Mouse (Mus musculus) midbrain, embryonic 12.5 days (tissue): ENCODE measurements around the gene Loxl4. TPM values are rescaled to one million over a fixed set of nuclear protein-coding genes. Genes with fewer than 3 reads are reported as not detected.

Source experiments
- ATAC-seq: fragments of 200-750 bp; cut with Nextera tagmentation; 2 replicates; pipeline ENCODE4 v1.8.0; 2017; ENCODE audit warnings: low read depth, moderate TSS enrichment, moderate library complexity; ENCODE audit not compliant: low FRiP score
- H3K27ac ChIP-seq: fragments of 300-500 bp; sonication (generic); replicated peaks from 2 replicates; pipeline ENCODE4 v1.5.1; 2016; ENCODE audit warnings: mild to moderate bottlenecking
- H3K27me3 ChIP-seq: fragments of 300-500 bp; sonication (generic); 2 replicates; pipeline ENCODE4 v1.6.1; 2016; ENCODE audit warnings: mild to moderate bottlenecking
- H3K36me3 ChIP-seq: fragments of 300-500 bp; sonication (generic); 2 replicates; pipeline ENCODE4 v1.6.1; 2016
- H3K4me1 ChIP-seq: fragments of 300-500 bp; sonication (generic); 2 replicates; pipeline ENCODE4 v1.6.1; 2016
- H3K4me2 ChIP-seq: fragments of 300-500 bp; sonication (generic); replicated peaks from 2 replicates; pipeline ENCODE4 v1.6.1; 2016; ENCODE audit warnings: mild to moderate bottlenecking, moderate library complexity
- H3K4me3 ChIP-seq: fragments of 300-500 bp; sonication (generic); 2 replicates; pipeline ENCODE4 v1.5.1; 2016; ENCODE audit warnings: mild to moderate bottlenecking
- H3K9ac ChIP-seq: fragments of 300-500 bp; sonication (generic); replicated peaks from 2 replicates; pipeline ENCODE4 v1.6.1; 2016; ENCODE audit warnings: mild to moderate bottlenecking, moderate library complexity
- H3K9me3 ChIP-seq: fragments of 300-500 bp; sonication (generic); 2 replicates; pipeline ENCODE4 v1.6.1; 2016; ENCODE audit warnings: mild to moderate bottlenecking
- WGBS: fragments of 180-500 bp; shearing (Covaris S2); methylation state at CpG from one replicate; pipeline ENCODE4 v1.1.7; 2016; 5-methylcytosine and 5-hydroxymethylcytosine counted together
- polyA plus RNA-seq: library from polyadenylated mRNA; unstranded; fragments of >200 nt; fragmentation: Nextera tagmentation; extraction: Ambion mirVana; gene quantifications from 2 replicates; pipeline ENCODE4 v1.2.1, GENCODE M21; 2016

Loxl4 gene
- polyA plus RNA-seq, 1 experiment from 2014 or later, result 0.13 TPM

DNA sequence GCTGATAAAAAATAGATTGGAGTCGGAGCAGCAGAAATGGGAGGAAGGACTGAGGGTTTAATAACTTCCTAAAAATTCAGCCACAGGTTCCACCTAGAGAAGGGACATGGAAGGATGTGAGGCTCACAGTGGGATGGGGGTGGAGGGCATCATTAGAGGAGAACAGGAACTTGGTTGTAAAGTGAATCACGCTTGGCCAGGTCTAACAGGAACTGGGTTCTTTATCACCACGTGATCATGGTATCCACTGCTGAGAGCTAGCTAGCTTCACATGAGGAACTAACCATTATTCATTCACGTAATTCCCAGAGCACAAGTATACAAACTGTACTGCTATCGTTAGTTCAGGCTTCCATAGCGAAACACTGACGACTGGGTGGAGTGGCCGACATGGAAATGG, 26.9 kb upstream of the Loxl4 start:
- H3K9me3 ChIP-seq, result no peaks in the 10 kb centered on the region
- H3K36me3 ChIP-seq, result no peaks in the 10 kb centered on the region
- peaks cover 2% of the 10 kb centered on the region; the same call in 1 of the 2 replicates for H3K4me1 ChIP-seq
- H3K27ac ChIP-seq, result no peak overlapping the region
- H3K27me3 ChIP-seq, result no peaks in the 10 kb centered on the region
- WGBS, result 75% methylated on average over 8 of the region's 8 CpGs
- no peak for ATAC-seq
- no peak overlapping the region for H3K4me3 ChIP-seq
- no peak overlapping the region for H3K9ac ChIP-seq
- H3K4me2 ChIP-seq, result no peak overlapping the region

DNA sequence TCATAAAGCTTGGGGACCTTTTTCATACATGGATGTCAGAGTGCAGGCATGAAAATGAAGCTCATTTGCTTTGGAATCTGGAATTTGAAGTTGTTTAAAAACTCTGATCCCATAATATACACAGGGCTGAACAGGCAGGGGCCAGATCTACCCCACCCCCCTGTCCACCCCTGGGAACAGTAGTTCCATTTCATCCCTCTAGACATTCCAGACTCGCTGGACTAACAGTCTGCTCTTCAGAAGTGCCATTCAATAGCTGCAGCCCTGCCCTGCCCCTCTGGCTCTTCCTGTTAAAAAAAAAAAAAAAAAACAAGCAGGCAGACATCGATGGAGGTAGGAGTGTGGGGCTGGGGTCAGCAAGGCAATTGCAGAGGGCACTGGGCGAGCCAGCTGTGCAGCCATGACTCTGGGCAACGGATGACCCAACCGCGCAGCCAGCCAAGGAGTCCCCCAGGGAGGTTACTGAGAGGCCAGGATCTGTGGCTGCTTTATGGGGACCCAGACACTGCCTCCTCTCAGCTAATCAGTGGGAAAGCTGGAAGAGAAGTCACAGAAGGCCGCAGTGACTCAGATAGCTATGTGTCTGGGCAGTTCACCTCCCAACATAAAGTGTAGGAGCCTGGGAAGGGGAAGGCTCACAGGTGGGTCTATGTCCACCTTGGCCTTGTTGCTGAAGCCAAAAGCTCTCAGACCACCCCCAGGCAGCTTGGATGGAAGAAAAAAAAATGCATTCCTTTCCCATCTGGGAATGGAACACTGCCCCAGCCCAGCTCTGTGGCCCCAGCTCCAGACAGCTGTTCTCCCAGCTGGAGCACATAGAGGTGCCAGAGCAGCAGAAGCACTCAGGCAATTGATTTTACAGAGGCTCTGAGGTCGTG, 26.2 kb upstream of the Loxl4 start:
- Histone ChIP-seq H3K36me3 (no peaks in the 10 kb centered on the region), H3K27me3 (no peaks in the 10 kb centered on the region), H3K4me3 (no peak overlapping the region), H3K27ac (no peak overlapping the region), H3K4me2 (no peak overlapping the region), H3K9ac (no peak overlapping the region), H3K9me3 (no peaks in the 10 kb centered on the region), H3K4me1 (peaks cover 2% of the 10 kb centered on the region; the same call in 1 of the 2 replicates)
- 60% methylated on average over 8 of the region's 8 CpGs for WGBS
- no peak for ATAC-seq

DNA sequence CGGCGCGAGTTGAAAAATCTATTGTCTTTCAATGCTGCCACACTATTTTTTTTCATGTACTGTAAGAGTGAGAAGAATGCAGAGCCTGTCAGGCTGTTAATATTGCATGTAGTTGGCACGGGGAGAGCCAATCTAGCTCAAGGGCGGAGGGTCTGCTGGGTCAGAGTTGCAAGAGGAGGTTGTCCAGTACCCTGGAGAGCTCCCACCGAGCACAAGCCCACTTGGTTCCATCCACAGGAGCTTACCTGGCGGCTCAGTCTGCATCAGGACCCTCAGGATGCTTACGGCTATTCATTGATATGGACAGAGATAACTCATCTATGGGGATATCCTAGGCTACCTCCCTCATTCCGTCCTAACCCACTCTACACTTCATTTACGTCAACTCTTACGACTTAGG, 24.0 kb upstream of the Loxl4 start:
- ATAC-seq, result no peak
- WGBS, result 57% methylated on average over 11 of the region's 11 CpGs
- H3K9ac ChIP-seq, result no peak overlapping the region
- no peak overlapping the region for H3K4me3 ChIP-seq
- H3K4me2 ChIP-seq, result no peak overlapping the region
- no peaks in the 10 kb centered on the region for H3K36me3 ChIP-seq
- peaks cover 5% of the 10 kb centered on the region; the same call in 1 of the 2 replicates for H3K4me1 ChIP-seq
- no peaks in the 10 kb centered on the region for H3K27me3 ChIP-seq
- H3K27ac ChIP-seq, result no peak overlapping the region
- no peaks in the 10 kb centered on the region for H3K9me3 ChIP-seq

DNA sequence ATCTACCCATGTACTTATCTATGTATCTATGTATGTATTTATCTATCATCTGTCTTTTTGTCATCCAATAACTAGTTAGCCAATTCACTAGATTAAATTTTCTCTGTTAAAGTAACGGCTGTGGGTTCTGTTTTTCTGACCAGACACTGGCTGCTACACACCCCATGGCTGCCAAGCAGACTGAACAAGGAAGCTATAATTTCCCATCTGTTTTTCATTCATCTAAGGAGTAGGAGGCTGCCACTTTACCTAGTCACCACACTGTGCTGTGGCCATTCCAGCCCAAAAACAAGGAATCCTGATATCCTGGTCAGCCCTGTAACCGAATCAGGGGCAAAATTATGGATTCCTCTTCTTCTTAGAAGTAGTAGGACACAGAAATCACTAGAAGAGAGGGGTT, 21.0 kb upstream of the Loxl4 start:
- no peaks in the 10 kb centered on the region; the same call in 1 of the 2 replicates for H3K27me3 ChIP-seq
- 75% methylated on average over 2 of the region's 2 CpGs for WGBS
- no peak for ATAC-seq

DNA sequence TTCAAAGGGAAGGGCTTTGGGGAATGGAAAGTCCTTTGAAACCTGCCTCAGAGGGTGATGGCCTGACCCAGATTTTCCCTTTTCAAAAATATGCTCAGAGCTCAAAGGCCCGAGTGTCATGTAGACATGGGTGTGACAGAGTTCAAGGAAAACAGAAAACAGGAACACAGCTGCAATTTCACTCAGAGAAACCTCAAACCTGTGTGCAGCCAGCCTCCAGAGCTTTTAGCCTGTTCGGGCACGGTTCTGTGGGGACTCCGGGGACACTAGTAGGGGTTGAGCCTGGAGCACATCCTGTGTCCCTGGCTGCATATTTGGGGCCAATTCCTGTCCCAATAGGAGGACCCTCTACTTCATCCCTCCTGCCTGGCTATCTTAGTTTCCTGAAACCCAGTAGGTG, 19.7 kb upstream of the Loxl4 start:
- no peaks in the 10 kb centered on the region for H3K36me3 ChIP-seq
- no peak overlapping the region for H3K4me2 ChIP-seq
- no peaks in the 10 kb centered on the region; the same call in 1 of the 2 replicates for H3K27me3 ChIP-seq
- no peak overlapping the region for H3K4me3 ChIP-seq
- H3K9ac ChIP-seq, result no peak overlapping the region
- H3K9me3 ChIP-seq, result no peaks in the 10 kb centered on the region
- no peak overlapping the region for H3K27ac ChIP-seq
- no peak for ATAC-seq
- 86% methylated on average over 4 of the region's 4 CpGs for WGBS
- H3K4me1 ChIP-seq, result 0 out of 2 replicates have a peak, but pooled peaks cover 12% of the 10 kb centered on the region

More for the DNA sequence above, 21.0 kb upstream of the Loxl4 start:
- Histone ChIP-seq H3K27ac (no peak overlapping the region), H3K4me3 (no peak overlapping the region), H3K4me2 (no peak overlapping the region), H3K9me3 (no peaks in the 10 kb centered on the region), H3K4me1 (0 out of 2 replicates have a peak, but pooled peaks cover 12% of the 10 kb centered on the region), H3K9ac (no peak overlapping the region), H3K36me3 (no peaks in the 10 kb centered on the region)

DNA sequence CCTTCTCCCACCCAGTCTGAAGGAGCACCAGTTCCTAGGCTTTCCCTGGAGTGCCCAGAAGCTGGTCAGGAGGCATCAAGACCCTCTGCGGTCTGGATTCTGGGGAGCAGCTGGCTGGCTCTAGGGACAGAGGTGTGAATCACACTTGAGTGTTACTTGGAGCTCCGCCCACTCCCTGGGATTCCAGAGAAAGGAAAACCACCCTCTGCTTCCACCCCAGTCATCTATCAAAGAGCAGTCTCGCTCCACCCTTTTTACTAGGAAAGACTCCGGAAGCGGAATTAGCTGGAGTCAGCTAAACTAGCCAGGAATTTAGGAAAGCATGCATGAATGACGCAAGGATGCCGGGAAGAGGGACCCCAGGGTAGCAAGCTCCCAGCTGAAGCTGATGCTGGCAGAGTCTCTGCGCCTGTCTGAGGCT, 18.9 kb upstream of the Loxl4 start:
- ATAC-seq, result no peak
- 31% methylated on average over 8 of the region's 8 CpGs for WGBS

DNA sequence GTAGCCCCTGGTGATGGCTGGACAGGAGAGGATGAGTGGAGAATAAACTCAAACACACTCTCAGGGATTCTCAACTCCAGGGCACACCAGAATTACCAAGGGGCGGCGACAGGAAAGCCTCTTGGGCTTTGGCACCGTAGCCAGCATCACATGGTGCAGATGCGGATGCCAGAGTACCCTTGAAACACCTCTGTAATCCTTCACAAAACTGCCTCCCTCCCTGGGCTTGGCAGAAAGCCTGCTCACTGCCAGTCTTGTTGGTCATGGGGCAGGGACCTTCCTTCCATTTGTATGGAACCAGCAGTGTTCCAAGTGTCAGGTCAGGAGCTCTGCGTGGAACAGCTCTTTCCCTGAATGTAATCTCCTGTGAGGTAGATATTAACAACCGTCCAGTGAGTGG, 15.5 kb upstream of the Loxl4 start:
- no peak for ATAC-seq
- Histone ChIP-seq H3K27me3 (no peaks in the 10 kb centered on the region; the same call in 1 of the 2 replicates), H3K9me3 (no peaks in the 10 kb centered on the region), H3K36me3 (no peaks in the 10 kb centered on the region), H3K9ac (no peak overlapping the region), H3K4me2 (no peak overlapping the region), H3K4me3 (no peak overlapping the region), H3K27ac (no peak overlapping the region), H3K4me1 (0 out of 2 replicates have a peak, but pooled peaks cover 12% of the 10 kb centered on the region)
- WGBS, result 88% methylated on average over 6 of the region's 6 CpGs

More for the DNA sequence above, 18.9 kb upstream of the Loxl4 start:
- Histone ChIP-seq H3K27ac (no peak overlapping the region), H3K4me1 (0 out of 2 replicates have a peak, but pooled peaks cover 12% of the 10 kb centered on the region), H3K36me3 (no peaks in the 10 kb centered on the region), H3K9me3 (no peaks in the 10 kb centered on the region), H3K9ac (no peak overlapping the region), H3K4me3 (no peak overlapping the region), H3K4me2 (no peak overlapping the region), H3K27me3 (no peaks in the 10 kb centered on the region; the same call in 1 of the 2 replicates)

DNA sequence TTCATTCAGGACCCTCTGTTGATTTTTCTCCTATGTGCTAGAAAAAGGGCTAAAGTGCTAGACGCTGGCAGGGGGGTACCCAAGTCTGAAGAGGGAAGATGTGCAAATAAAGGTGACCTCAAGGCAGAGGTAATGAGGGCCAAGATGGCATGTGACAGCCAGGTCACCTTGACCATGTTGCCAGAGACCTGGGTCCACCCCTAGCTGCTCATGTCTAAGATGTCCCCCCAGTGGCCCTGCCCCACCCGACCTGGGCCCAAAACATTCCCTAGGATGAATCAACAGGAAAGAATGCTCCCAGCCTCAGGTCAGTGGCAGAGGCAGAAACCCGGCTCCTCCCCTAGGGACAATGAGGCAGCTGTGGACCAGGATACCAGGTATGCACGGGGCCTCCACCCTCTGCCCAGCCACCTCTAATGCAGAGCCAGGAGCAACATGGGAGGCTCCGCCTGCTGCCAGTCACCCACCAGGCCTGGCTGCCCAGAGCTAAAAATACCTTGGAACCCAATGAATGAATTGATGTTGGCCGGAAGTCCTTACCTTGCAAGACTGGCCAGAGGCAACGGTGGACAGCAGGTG, 1.1 kb upstream of the Loxl4 start:
- no peak overlapping the region for H3K4me2 ChIP-seq
- peaks cover 10% of the 10 kb centered on the region for H3K4me1 ChIP-seq
- H3K27ac ChIP-seq, result no peak overlapping the region
- peaks cover 37% of the 10 kb centered on the region for H3K27me3 ChIP-seq
- no peaks in the 10 kb centered on the region for H3K9me3 ChIP-seq
- no peak overlapping the region for H3K4me3 ChIP-seq
- H3K36me3 ChIP-seq, result no peaks in the 10 kb centered on the region
- no peak overlapping the region for H3K9ac ChIP-seq
- ATAC-seq, result no peak
- 80% methylated on average over 7 of the region's 7 CpGs for WGBS

DNA sequence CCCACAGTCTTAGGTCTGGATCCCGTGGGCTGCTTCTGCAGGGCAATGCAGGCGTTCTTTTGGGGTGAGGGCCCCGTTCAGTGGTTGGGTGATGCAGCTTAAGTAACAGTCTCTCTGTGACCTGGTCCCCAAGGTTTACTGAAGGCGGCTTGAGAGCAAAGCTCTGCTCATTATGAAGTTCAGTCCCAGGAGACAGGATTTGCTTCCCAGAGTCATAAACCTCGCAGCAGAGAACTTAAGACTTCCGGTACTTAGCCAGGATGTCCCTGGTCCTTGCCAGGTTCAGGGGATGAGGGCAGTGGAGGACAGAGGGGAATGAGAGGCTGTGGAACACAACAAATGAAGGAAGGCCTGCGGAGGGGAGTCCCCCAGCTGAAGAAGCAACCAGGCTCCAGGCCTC, 503 bp upstream of the Loxl4 start:
- no peaks in the 10 kb centered on the region for H3K9me3 ChIP-seq
- no peak overlapping the region for H3K27ac ChIP-seq
- WGBS, result 29% methylated on average over 7 of the region's 7 CpGs
- peak overlapping the region; percentile 65 for H3K4me2 ChIP-seq
- peak overlapping the region; percentile 39 for H3K4me3 ChIP-seq
- no peak overlapping the region for H3K9ac ChIP-seq
- H3K36me3 ChIP-seq, result no peaks in the 10 kb centered on the region
- no peak for ATAC-seq
- peaks cover 37% of the 10 kb centered on the region for H3K27me3 ChIP-seq
- H3K4me1 ChIP-seq, result peaks cover 10% of the 10 kb centered on the region

DNA sequence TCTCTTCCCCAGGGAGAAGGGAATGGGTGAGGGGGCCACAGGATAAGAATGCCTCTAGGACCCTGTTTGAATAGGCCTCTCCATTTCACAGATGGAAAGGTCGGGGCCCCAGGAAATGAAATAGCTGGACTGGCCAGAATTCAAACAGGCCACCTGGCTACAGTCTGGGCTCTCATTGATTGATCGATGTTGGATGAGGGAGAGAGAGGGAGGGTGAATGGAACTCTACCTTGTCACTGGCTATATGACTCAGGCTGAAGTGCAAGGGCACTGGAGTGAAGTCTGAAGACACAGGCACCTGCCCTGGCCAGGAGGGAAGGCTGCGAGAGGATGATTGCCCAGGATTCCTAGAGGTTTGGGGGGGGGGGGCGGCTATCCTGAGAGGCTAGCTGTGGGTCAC, 867 bp downstream of the Loxl4 start:
- H3K9me3 ChIP-seq, result no peaks in the 10 kb centered on the region
- H3K4me2 ChIP-seq, result no peak overlapping the region
- peaks cover 37% of the 10 kb centered on the region for H3K27me3 ChIP-seq
- peaks cover 10% of the 10 kb centered on the region for H3K4me1 ChIP-seq
- no peak for ATAC-seq
- no peak overlapping the region for H3K27ac ChIP-seq
- no peak overlapping the region for H3K9ac ChIP-seq
- H3K36me3 ChIP-seq, result no peaks in the 10 kb centered on the region
- WGBS, result 79% methylated on average over 4 of the region's 4 CpGs
- H3K4me3 ChIP-seq, result no peak overlapping the region

DNA sequence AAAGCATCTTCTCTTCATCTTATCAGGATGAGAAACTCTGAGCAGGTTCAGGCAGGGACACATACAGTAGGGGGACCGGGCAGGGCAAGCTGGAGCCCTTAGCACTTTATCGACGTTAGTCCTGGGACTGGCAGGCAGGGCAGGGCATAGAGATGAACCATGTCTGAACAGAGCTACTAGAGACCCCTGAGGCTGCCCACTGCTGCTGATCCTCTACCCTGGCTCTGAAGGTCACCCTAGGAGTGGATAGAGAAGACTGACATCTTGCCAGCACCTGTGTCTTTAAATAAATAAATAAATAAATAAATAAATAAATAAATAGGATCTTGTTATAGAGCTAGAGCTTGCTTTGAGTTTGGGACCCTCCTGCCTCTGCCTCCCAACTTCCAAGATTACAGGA, 2.9 kb downstream of the Loxl4 start:
- ATAC-seq, result no peak
- H3K27me3 ChIP-seq, result peaks cover 37% of the 10 kb centered on the region
- H3K27ac ChIP-seq, result no peak overlapping the region
- H3K36me3 ChIP-seq, result no peaks in the 10 kb centered on the region
- 94% methylated on average over 3 of the region's 3 CpGs for WGBS
- H3K4me1 ChIP-seq, result peaks cover 10% of the 10 kb centered on the region
- no peaks in the 10 kb centered on the region for H3K9me3 ChIP-seq
- no peak overlapping the region for H3K9ac ChIP-seq
- H3K4me3 ChIP-seq, result no peak overlapping the region
- H3K4me2 ChIP-seq, result no peak overlapping the region

DNA sequence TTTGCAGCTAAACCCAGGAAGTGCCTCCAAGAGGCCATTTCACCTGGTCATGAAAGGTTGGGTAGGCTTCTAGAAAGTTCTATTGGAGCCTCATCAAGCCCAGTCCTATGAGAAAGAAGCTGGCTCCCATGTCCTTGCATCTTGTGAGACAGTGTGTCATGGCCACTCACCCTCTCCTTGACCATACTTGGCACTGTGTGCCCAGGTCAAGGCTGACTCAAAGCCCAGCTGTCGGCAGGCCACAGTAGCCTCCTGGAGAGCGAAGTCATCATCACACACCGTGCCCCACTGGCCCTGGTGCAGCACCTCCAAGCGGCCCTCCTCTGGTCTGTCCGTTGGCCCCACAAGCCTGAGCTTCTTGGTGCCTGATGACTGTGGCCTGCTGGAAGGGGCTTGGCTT, 4.5 kb downstream of the Loxl4 start:
- Histone ChIP-seq H3K9ac (no peak overlapping the region), H3K4me1 (peaks cover 8% of the 10 kb centered on the region), H3K4me2 (no peak overlapping the region), H3K27ac (no peak overlapping the region), H3K4me3 (no peak overlapping the region), H3K36me3 (no peaks in the 10 kb centered on the region), H3K9me3 (no peaks in the 10 kb centered on the region), H3K27me3 (peaks cover 23% of the 10 kb centered on the region)
- ATAC-seq, result no peak
- 92% methylated on average over 5 of the region's 5 CpGs for WGBS
